Mouse (Mus musculus): Measurements from ENCODE around the gene Abat.

The Abat gene

GRCm38 (mm10) chr16:8573751-8574150 is 60.5 kb downstream of the Abat start:
- no peak for DNase-seq (ENCODE audit: low read depth)

GRCm38 (mm10) chr16:8574316-8574715 is 61.1 kb downstream of the Abat start:
- DNase-seq (ENCODE audit: low read depth) = no peak

- DNase-seq (ENCODE audit: low read depth) = no peak
Measured at GRCm38 (mm10) chr16:8576111-8576510, 62.9 kb downstream of the Abat start.

- no peak for DNase-seq (ENCODE audit: low read depth)
Measured at GRCm38 (mm10) chr16:8576901-8577300, 63.7 kb downstream of the Abat start.

DNA sequence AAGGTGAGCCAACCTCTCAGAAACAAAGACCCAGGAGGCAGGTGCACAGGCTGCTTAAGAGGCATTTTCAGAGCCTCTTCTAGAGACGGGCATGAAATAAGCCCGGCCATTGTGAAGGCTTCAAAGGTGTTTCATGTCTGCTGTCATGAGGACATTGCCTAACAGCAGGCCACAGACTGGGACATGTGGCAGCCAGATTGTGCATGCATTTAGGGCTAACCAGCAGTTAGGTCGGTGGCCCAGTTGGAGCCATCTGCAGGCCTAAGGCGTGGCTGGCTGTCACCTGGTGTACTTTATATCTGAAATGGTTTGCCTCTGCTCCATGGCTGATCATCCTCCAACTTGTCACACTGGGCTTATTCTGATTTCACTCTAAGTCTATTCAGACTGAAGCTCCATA is 65.1 kb downstream of the Abat start:
- DNase-seq (ENCODE audit: low read depth) = no peak

- DNase-seq (ENCODE audit: low read depth) = peak; percentile 12
Measured at GRCm38 (mm10) chr16:8579546-8579945, 66.3 kb downstream of the Abat start.

DNA sequence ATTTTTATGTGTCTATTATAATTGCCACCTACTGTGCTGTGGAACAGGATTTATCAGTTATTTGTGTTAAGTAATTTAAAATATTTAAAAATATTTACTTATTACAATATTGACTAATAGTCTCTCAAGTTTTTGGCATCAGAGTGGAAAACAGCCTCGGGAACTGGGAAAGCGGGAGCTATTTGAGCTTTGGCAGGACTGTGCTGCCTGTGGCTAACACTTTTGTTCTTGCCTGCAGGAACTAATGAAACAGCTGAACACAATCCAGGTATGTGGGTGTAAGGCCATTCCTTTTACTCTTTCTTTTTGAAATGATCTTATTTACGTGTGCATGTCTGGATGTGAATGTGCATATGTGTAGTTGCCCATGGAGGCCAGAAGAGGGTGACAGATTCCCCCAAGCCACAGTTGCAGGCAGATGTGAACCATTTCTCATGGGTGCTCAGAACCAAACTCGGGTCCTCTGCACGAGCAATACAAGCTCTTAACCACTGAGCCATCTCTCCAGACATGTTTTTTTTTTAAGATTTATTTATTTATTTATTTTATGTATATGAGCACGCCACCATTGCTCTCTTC is 68.5 kb downstream of the Abat start:
- DNase-seq (ENCODE audit: low read depth) = no peak

DNA sequence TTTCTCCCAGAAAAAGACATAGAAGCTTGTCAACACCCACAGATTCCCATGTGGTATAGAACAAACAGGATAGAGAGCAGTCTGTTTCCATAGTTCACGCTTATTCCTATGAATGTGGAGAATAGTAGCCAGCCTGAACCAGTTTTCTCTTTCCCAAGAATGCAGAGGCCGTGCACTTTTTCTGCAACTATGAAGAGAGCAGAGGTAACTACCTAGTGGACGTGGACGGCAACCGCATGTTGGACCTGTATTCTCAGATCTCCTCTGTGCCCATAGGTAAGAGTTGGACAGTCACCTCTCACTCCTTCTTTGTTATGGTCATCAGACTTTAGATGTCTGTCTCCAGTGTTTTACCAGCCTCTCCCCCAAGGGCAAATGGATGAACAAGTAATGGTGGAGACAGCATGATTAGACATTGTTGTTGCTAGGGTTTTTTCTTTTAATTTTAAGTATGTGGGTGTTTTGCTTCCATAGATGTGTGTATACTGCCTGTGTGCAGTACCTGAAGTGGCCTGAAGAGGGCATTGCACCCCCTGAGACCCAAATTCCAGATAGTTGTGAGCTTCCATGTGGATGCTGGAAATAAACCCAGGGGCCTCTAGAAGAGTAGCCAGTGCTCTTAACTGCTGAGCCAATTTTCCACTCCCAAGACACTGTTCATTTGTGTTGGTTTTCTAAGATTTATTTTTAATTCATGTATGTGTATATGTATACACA is 69.5 kb downstream of the Abat start:
- DNase-seq (ENCODE audit: low read depth) = no peak

GRCm38 (mm10) chr16:8584248-8584647 is 71.0 kb downstream of the Abat start:
- DNase-seq (ENCODE audit: low read depth) = no peak

DNA sequence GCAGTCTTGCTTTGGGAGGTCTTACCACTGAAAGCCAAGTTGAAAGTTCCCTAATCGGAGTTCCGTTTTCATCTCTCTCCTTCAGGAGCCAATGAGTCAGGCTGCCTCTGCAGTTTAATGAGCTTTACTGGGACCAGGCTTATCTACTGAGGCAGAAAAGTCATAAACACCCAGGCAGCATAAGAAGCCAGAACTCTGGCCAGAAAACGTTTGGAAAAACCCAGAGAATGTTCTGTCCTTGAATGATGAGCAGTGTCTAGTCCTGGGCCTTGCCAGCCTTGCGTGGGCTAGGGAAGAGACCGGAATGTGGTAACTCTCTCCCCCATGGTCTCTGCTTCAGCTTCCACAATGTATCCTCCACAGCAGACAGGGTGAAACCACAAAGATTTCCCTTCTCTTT is 71.8 kb downstream of the Abat start:
- DNase-seq (ENCODE audit: low read depth) = no peak

DNA sequence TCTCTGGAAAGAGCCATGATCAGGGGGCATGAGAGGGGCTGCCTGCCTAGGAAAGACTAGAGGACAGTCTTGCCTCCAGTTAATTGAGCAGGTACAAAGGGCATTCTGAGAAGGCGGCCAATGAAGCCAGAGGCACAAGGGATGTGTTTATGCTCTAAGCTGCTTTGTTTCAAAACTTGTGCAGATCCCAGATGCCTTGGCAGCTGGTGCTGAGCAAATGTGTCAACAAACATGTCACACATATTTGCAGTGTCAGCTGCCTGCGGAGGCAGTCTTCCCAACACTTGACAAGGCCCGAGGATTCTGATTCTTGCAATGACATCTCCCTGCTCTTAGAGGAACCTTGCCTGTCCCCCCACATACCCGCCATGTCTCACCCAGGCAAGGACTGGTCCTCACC is 82.2 kb downstream of the Abat start:
- DNase-seq (ENCODE audit: low read depth) = no peak

DNA sequence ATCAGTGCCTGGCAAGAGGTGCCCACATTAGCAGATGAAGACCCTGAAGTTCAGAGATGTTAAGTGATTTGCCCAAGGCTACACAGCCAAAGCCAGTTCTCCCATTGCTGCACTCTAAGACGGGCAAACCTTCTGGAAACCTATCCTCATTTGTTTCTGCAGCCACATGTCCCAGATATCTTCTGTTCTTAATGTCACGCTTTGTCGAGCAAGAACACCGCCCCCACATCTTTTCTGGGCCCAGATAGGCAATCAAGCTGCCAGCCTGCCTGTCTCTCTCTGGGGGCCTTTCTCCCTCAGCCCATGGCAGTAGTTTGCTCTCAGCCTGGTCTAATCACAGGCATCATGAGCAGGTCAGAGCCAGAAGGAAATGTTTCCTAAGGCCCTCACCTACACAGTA is 83.1 kb downstream of the Abat start:
- DNase-seq (ENCODE audit: low read depth) = no peak

GRCm38 (mm10) chr16:8597516-8597915 is 84.3 kb downstream of the Abat start:
- no peak for DNase-seq (ENCODE audit: low read depth)

DNA sequence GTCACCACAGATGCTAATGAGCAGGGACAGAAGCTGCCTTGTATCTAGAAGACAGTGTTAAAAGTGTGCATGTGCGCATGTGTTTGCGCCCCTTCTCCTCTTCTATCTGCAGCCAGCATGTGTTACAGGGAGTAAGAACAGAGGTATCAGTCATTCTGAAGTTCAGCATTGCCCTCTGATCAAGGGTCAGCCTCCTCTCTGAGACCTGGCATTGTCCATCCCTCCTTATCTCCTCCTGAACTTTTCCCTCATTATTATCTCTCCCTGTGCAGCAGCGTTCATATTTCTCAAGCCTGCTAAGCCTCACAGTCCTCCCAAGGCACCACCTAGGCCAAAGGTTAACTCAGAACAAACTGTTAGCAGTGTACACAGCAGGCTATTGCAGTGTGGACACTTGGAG is 90.6 kb downstream of the Abat start:
- DNase-seq (ENCODE audit: low read depth) = no peak

- DNase-seq (ENCODE audit: low read depth) = no peak
Measured at GRCm38 (mm10) chr16:8610397-8610796, 97.2 kb downstream of the Abat start.

DNA sequence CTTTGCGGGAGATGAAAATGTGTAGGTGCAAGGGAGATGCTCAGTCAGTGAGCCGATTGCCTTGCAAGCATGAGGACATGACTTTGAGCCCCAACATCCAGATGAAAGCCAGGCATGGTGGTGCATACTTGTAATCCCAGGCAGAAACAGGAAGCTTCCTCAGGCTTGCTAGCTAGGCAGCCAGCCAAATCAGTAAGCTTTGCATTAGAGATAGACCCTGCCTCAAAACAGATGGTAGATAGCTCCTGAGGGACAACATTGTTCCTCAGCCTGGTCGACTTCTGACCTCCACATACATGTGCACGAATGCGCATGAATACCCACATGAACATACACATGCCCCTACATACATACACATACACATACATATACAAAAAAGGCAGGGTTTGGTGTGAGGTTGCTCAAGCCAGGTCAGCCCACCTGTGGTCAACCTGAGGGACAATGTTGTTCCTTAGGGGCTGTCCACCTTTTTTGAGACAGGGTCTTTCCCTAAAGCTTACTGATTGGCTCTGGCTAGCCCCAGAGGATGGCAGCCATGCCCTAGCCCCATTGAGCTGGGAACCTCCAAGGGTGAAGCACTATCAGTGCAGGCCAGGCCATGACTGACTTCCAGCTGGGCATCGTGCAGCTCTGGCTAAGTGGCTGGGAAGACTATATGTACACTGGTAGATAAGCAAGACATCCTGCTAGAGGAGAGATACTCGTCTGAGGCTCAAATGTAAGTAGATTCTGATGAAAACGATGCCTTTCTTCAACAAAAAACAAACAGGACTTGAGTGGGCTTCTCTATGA is 99.2 kb downstream of the Abat start:
- DNase-seq (ENCODE audit: low read depth) = no peak

- no peak for DNase-seq (ENCODE audit: low read depth)
Measured at GRCm38 (mm10) chr16:8613039-8613438, 99.8 kb downstream of the Abat start.

- no peak for DNase-seq (ENCODE audit: low read depth)
Measured at GRCm38 (mm10) chr16:8613447-8613846, 100.2 kb downstream of the Abat start.

GRCm38 (mm10) chr16:8619659-8620314 is 106.6 kb downstream of the Abat start:
- DNase-seq (ENCODE audit: low read depth) = no peak

DNA sequence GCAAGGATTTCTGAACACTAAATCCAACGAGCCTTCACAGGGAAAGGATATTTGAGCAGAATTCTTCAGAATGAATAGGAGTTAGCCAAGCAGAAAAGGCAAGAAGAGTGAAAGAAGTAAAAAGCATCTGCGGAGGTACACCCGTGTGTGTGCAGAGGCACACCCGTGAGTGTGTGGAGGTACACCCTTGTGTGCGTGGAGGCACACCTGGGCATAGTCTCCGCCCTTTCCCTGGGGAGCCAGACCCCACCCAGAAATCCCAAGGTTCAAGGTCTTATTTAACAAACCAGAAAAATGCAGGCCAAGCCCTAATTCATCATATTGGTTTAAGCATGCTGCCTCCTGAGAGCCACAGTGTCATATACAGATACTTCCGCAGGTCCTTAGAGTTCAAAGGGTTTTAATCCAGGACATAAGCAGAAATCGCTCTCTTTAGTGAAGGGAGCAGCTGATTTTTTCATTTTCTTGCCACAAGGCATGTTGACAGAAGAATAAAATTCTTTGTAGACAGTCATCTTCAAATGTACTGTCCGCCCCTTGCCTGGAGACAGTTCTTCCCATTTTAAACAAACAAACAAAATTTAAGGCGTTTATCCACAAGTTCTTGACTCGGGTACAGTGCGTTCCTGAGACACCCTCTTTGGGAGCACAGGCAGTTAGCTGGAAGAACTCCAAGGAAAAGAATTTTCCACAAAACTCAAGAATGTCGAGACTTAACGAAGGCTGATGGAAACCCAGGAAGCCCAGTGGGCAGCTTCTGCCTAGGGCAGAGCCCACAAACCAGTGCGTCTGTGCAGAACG is 107.3 kb downstream of the Abat start:
- no peak for DNase-seq (ENCODE audit: low read depth)

DNA sequence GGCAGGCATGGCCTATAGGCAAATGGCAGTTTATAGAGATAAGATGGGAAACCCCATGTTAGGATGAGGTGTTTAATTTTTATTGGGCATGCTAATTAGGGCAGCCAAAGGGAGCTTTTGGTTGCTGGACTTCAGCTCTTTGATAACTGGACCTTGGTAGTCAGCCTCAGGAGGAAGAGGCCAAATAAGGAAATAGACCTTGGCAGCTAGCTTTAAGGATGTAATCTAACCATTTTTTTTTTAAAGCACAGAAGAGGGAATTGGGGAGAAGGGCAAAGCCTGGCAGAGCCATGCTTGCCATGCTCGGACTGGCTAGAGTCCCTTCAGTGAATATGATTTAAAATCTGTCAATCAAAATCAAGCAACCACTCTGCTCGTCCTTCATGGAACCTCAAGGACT is 117.2 kb downstream of the Abat start:
- DNase-seq (ENCODE audit: low read depth) = peak; percentile 28

- DNase-seq (ENCODE audit: low read depth) = peak; percentile 37
Measured at GRCm38 (mm10) chr16:8631428-8631827, 118.2 kb downstream of the Abat start.

Measured in 416B (cell line).